Mouse (Mus musculus) G1E-ER4 (cell line): ENCODE results near the gene Best3. TPM values are rescaled to one million over a fixed set of nuclear protein-coding genes. Genes with fewer than 3 reads are reported as not detected.

Source experiments
- GATA1 ChIP-seq: IDR thresholded peaks from one replicate; pipeline ENCODE4 v1.8.0; 2012; ENCODE audit warnings: low read length, inconsistent platforms
- polyA plus RNA-seq: library from polyadenylated mRNA; stranded (reverse); fragments of >175 nt; gene quantifications from 2 replicates; pipeline ENCODE4 v1.2.3, GENCODE M21; 2012

Gene Best3
- polyA plus RNA-seq, 1 experiment, result not detected

GRCm38 (mm10) chr10:117004695-117005094, 18.6 kb downstream of the Best3 start:
- no peak for TF ChIP-seq GATA1

DNA sequence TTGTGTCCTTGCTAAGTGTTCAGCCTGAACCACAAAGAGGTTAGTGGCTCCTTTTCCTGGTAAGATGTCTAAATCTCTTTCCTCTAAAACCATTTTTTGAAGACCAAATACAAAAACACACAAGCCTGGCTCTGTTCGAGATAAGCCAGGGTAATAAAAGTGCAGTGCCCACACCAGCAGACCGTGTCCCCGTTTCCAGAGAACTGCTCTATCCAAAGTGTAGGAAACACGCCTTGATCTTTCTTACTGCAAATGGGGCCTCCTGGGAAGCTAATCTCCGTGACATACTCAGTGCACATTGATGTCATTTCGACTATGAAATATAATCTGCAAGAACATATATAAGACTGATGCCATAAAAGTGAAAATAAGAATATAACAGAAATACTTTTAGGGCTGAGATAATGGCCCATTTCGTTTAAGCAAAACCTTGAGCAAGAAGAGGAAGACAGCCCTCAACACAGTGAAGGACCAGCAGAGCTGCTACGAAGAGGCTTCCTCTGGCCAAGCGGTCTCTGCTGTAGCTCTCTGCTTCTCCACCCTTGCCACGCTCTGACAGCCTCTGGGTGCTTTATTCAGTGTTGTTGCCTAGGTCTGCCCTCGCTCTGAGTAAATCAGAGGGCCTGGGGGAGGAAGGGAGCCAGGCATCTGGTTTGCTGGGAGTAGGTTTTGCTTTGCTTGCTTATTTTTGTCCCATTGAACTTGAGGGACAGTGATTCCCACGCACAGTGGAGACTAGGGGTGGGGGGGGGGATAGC, 19.8 kb downstream of the Best3 start:
- TF ChIP-seq GATA1, result no peak

DNA sequence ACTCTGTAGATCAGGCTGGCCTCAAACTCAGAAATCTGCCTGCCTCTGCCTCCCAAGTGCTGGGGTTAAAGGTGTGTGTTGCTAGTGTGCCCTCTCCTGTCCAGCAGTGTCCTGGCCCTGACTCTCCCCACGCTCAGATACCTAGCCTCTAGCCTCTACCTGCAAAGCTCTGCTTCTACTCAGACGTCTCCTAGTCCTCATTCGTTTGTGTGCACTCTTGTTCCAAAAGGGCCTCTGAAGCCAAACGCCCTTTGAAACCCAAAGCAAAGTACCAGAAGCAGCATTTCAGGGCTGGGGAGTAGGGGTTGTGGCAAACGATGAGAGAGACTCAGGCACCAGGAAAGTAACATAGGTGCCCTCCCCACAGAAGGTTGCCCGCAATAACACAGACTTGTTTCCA, 23.6 kb downstream of the Best3 start:
- TF ChIP-seq GATA1, result no peak

GRCm38 (mm10) chr10:117011047-117011446, 24.9 kb downstream of the Best3 start:
- TF ChIP-seq GATA1, result no peak

- TF ChIP-seq GATA1, result no peak
These were observed 27.7 kb downstream of the Best3 start for GRCm38 (mm10) chr10:117013689-117014390.

GRCm38 (mm10) chr10:117014565-117014964, 28.5 kb downstream of the Best3 start:
- no peak for TF ChIP-seq GATA1

DNA sequence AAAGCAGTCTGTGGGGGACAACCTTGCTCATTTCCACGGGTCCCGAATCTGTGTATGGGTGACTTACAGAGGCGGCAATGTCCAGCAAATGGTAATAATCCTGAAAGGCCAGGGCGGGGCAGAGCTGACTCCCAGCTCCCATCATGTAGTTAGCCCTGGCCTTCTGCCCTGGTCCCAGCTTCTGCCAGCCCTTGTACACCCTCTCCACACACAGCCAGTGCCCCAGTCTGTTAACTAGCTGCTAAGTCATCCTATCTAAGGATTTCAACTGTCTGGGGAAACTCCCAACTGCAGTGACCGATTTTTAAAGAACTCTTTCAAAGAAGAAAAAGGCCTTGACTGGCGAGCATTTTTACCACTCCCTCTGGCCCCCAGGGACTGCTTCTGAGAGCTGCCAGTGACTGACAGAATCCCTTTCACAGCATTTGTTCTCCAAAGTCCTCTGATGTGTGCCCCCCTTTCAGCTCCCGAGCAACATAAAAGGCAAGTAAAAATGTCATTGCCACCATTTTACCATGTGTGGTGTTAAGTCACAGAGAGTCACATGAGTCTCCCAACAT, 32.2 kb downstream of the Best3 start:
- no peak for TF ChIP-seq GATA1

- no peak for TF ChIP-seq GATA1
These were observed 35.1 kb downstream of the Best3 start for GRCm38 (mm10) chr10:117021020-117021754.

DNA sequence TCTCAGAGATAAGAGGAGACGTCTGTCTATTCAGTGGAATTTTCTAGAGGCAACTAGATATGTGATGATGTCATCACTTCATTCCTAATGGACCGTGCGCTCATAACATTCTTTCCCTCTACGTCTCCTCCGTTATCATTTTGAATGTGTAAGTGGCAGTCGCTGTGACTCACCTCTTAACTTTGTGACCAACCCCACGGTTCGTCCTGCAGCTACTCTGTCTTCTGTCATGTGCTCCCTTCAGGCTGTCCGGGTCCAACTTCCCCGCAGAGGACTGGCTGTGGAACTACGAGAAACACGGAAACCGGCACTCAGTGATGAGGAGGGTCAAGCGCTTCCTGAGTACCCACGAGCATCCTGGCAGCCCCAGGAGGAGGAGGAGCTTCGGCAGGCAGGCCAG, 37.6 kb downstream of the Best3 start:
- no peak for TF ChIP-seq GATA1

GRCm38 (mm10) chr10:117026176-117026575, 40.1 kb downstream of the Best3 start:
- TF ChIP-seq GATA1, result no peak

DNA sequence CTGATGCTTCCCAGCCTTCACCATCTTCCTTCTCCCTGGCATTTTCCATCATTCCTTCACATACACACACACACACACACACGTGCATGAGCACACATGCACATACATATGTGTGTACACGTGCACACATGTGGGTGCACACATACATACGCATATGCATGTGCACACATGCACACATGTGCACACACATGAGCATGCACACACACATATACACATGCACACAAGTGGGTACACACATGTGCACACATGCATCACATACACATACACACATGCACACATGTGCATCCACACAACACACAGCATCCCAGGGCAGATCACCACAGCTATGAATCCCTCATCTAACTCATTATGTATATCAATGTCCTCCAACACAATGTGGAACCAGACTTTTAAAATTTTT, 45.0 kb downstream of the Best3 start:
- no peak for TF ChIP-seq GATA1

DNA sequence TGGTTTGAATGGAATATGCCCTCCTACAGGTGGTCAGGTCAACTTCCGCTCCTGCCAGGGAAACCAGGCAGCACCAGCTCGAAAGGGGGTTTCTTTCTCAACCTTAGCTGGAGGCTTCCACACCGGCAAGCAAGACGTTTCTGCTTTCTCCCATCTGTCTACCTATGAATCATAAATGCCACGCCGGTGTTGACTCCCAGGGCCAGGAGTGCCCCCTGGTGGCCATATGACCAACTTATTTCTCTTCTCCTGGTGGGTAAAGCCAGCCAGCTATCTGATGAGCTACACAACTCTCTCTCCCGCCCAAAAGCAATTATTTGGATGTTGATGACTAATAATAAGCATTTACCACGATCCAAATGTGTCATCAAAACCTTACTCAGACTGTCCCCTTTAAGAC, 47.7 kb downstream of the Best3 start:
- TF ChIP-seq GATA1, result no peak

DNA sequence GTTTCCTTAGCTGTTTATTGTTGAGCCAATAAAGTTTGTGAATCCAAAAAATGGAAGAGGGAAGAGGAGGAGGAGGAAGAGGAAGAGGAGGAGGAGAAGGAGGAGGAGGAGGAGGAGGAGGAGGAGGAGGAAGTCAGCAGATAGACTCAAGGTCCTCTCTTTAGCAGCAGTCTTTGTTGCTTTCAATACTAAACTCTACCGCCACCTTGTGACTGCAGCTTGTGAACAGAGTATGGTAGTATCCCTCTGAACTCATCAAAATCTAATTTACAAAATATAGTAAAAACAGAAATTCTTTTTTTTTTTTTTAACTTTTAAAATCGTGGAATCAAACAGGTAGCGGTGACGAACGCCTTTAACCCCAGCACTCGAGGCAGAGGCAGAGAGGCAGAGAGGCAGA, 54.2 kb downstream of the Best3 start:
- TF ChIP-seq GATA1, result no peak

GRCm38 (mm10) chr10:117042295-117042694, 56.2 kb downstream of the Best3 start:
- TF ChIP-seq GATA1, result no peak

DNA sequence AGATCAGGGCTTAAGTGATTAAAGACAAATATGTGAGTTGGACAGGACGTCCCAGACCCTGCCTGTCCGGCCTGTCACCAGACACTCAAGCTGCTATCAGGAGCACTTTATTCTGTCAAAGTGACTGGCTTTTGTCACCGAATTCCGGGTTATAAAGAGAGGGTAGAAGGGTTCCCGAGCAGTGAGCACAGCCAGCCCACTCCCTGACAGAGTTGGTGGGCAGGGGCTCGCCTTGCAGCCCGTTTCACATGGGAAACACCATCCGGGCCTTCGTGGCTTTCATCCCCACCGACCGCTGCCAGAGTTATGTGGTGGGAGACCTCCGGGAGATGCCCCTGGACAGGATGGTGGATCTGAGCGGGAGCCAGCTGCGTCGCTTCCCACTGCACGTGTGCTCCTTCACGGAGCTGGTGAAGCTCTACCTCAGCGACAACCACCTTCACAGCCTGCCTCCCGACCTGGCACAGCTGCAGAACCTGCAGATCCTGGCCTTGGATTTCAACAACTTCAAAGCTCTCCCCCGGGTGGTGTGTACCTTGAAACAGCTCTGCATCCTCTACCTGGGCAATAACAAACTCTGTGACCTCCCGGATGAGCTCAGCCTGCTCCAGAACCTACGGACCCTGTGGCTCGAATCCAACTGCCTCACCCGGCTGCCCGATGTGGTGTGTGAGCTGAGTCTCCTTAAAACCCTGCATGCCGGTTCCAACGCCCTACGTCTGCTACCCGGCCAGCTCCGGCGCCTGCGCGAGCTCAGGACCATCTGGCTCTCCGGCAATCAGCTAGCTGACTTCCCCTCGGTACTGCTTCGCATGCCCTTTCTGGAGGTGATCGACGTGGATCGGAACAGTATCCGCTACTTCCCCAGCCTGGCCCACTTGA, 59.3 kb downstream of the Best3 start, which contains the start of gene Lrrc10:
Lrrc10 (plus strand) TSS at position 167 of the 882 bp plus-strand sequence.
- TF ChIP-seq GATA1, result no peak
